Mouse (Mus musculus) liver, embryonic 11.5 days (tissue): ENCODE data around the gene Prdx2. TPM values are rescaled to one million over a fixed set of nuclear protein-coding genes. Genes with fewer than 3 reads are reported as not detected.

ENCODE experiments used
- ATAC-seq: fragments of 200-750 bp; cut with Nextera tagmentation; replicated peaks from 2 replicates; pipeline ENCODE4 v1.8.0; 2017; ENCODE audit warnings: moderate number of reproducible peaks, mild to moderate bottlenecking, moderate TSS enrichment, moderate library complexity; ENCODE audit not compliant: low FRiP score
- DNase-seq: peaks from one replicate; pipeline ENCODE4 v3.0.0-alpha.2; 2017; ENCODE audit warnings: low spot score
- H3K27ac ChIP-seq: fragments of 300-500 bp; sonication (generic); 2 replicates; pipeline ENCODE4 v1.5.1; 2014; ENCODE audit warnings: mild to moderate bottlenecking, low read depth, low read length, control low read depth
- H3K27me3 ChIP-seq: fragments of 300-500 bp; sonication (generic); replicated peaks from 2 replicates; pipeline ENCODE4 v1.6.1; 2014; ENCODE audit warnings: low read length, mixed read lengths; ENCODE audit not compliant: control insufficient read depth, insufficient read depth
- H3K36me3 ChIP-seq: fragments of 300-500 bp; sonication (generic); 2 replicates; pipeline ENCODE4 v1.6.1; 2014; ENCODE audit warnings: mild to moderate bottlenecking, low read length, moderate library complexity, mixed read lengths; ENCODE audit not compliant: control insufficient read depth, insufficient read depth
- H3K4me1 ChIP-seq: fragments of 300-500 bp; sonication (generic); replicated peaks from 2 replicates; pipeline ENCODE4 v1.6.1; 2014; ENCODE audit warnings: low read length, mixed read lengths; ENCODE audit not compliant: control insufficient read depth, insufficient read depth
- H3K4me2 ChIP-seq: fragments of 300-500 bp; sonication (generic); 2 replicates; pipeline ENCODE4 v1.6.1; 2014; ENCODE audit warnings: mild to moderate bottlenecking, control low read depth, moderate library complexity
- H3K4me3 ChIP-seq: fragments of 300-500 bp; sonication (generic); 2 replicates; pipeline ENCODE4 v1.5.1; 2014; ENCODE audit warnings: low read depth, low read length, control low read depth
- H3K9ac ChIP-seq: fragments of 300-500 bp; sonication (generic); 2 replicates; pipeline ENCODE4 v1.6.1; 2014; ENCODE audit warnings: low read depth, low read length, control low read depth
- H3K9me3 ChIP-seq: fragments of 300-500 bp; sonication (generic); 2 replicates; pipeline ENCODE4 v1.6.1; 2016; ENCODE audit warnings: low read length, inconsistent platforms, mixed read lengths; ENCODE audit not compliant: control insufficient read depth
- WGBS: fragments of 180-500 bp; shearing (Covaris S2); extraction: QIAGEN DNeasy Blood & Tissue Kit; methylation state at CpG from one replicate; pipeline ENCODE4 v1.1.7; 2014; 5-methylcytosine and 5-hydroxymethylcytosine counted together
- polyA plus RNA-seq: library from polyadenylated mRNA; unstranded; fragments of >200 nt; fragmentation: Nextera tagmentation; extraction: Ambion mirVana; gene quantifications from 2 replicates; pipeline ENCODE4 v1.2.1, GENCODE M21; 2014

The Prdx2 gene
- polyA plus RNA-seq, 1 experiment from 2014 or later = 1,409 TPM

GRCm38 (mm10) chr8:84980622-84981358 lies 11.4 kb downstream of the Prdx2 start:
- ATAC-seq (no peak), DNase-seq (no peak)
- Histone ChIP-seq H3K9me3 (no peaks in the 10 kb centered on the region), H3K4me3 (peak overlapping the region; percentile 78; the same call in 1 of the 2 replicates), H3K27ac (peak overlapping the region; percentile 59; the same call in 1 of the 2 replicates), H3K9ac (peak overlapping the region; percentile 17), H3K27me3 (no peaks in the 10 kb centered on the region), H3K4me2 (peak overlapping the region; percentile 99), H3K36me3 (no peaks in the 10 kb centered on the region), H3K4me1 (peaks cover 68% of the 10 kb centered on the region)
- 47% methylated on average over 11 of the region's 11 CpGs for WGBS

DNA sequence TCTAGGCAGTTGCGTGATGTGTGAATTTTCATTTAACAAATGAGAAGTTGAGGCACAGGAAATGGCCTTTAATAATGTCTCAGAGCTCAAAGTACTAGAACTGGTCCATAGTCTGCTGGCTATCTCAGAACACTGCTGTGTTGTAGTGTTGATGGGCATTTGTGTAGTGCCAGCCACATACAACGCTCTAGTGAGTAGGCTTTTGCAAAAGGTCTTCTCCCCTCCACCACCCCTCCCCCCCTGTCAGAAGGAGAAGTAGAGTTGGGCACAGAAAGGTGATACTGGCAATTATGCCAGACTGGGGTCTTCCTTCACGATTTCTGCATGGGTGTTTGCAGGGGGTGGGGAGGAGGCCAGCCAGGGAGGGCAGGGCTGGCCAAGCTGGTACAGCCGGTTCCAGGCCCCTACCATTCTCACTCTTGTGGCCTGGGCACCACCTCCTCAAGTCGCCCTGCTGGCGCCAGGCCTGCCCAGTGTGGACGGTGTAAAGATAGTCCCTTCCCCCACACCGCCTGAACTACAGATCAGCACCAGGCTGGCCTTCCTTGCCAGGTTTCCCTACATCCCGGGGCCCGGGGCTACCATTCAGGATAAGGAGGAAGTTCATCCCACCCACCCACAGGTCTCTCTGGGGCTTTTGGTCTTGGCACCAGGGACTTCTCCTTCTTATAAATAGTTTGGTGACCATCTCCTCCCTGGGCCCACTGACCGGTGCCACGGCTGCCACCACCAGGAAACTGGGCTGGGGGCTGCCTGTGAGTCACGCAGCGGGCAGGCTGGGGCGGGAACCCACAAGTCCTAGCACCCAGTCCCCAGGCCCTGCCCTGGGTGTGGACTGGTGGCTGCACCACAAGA lies 12.5 kb downstream of the Prdx2 start:
- peaks cover 72% of the 10 kb centered on the region for H3K4me1 ChIP-seq
- H3K4me3 ChIP-seq = no peak overlapping the region
- H3K4me2 ChIP-seq = peak overlapping the region; percentile 0; the same call in 1 of the 2 replicates
- no peaks in the 10 kb centered on the region for H3K9me3 ChIP-seq
- H3K27ac ChIP-seq = no peak overlapping the region
- no peak overlapping the region for H3K9ac ChIP-seq
- WGBS = 68% methylated on average over 15 of the region's 15 CpGs
- ATAC-seq (no peak), DNase-seq (no peak)
- H3K36me3 ChIP-seq = no peaks in the 10 kb centered on the region
- no peaks in the 10 kb centered on the region for H3K27me3 ChIP-seq

DNA sequence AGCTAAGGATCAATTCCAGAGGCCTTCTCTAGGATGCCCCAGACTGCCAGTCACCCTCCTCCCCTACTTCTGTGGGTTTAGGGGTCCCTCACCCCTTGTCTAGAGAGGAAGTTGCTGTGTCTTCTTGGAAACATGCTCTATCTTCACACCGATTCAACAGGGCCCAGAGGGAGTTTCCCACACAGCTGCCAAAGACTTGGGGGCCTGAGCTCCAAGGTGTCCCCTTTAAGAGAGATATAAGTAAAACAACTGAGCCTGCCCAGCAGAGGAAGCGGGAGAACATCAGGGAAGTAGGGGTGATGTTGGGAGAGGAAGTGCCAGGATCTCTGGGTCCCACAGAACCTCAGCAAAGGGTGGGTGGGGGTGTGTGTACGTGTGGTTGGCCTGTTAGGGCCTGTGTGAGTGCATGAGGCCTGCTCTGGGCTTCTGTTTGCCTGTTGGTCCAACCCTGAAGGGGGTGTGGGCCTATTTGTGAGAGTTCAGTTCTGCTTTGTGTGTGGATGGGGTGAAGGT lies 13.2 kb downstream of the Prdx2 start:
- no peaks in the 10 kb centered on the region for H3K9me3 ChIP-seq
- DNase-seq (no peak), ATAC-seq (no peak)
- WGBS = 43% methylated on average over 3 of the region's 3 CpGs
- H3K4me2 ChIP-seq = peak overlapping the region; percentile 0; the same call in 1 of the 2 replicates
- no peak overlapping the region for H3K9ac ChIP-seq
- H3K4me1 ChIP-seq = peaks cover 70% of the 10 kb centered on the region
- H3K27ac ChIP-seq = 0 out of 2 replicates have a peak overlapping the region, but pooled peaks have one; percentile 17
- H3K4me3 ChIP-seq = no peak overlapping the region
- no peaks in the 10 kb centered on the region for H3K27me3 ChIP-seq
- no peaks in the 10 kb centered on the region for H3K36me3 ChIP-seq

- H3K4me2 ChIP-seq = peak overlapping the region; percentile 92
- no peaks in the 10 kb centered on the region for H3K27me3 ChIP-seq
- WGBS = 13% methylated on average over 16 of the region's 16 CpGs
- H3K9me3 ChIP-seq = no peaks in the 10 kb centered on the region
- no peak for ATAC-seq
- H3K4me1 ChIP-seq = peaks cover 65% of the 10 kb centered on the region
- peak overlapping the region; percentile 77 for H3K9ac ChIP-seq
- DNase-seq = peak; percentile 53
- no peaks in the 10 kb centered on the region for H3K36me3 ChIP-seq
- peak overlapping the region; percentile 79 for H3K27ac ChIP-seq
- peak overlapping the region; percentile 54 for H3K4me3 ChIP-seq
Observed at GRCm38 (mm10) chr8:84984294-84985048, 15.1 kb downstream of the Prdx2 start.

- Histone ChIP-seq H3K9ac (peak overlapping the region; percentile 77), H3K27me3 (no peaks in the 10 kb centered on the region), H3K4me1 (peaks cover 60% of the 10 kb centered on the region), H3K27ac (peak overlapping the region; percentile 85), H3K9me3 (no peaks in the 10 kb centered on the region), H3K4me3 (peak overlapping the region; percentile 54), H3K4me2 (peak overlapping the region; percentile 92), H3K36me3 (no peaks in the 10 kb centered on the region)
- no peak for DNase-seq
- ATAC-seq = no peak
- WGBS = 2% methylated on average over 23 of the region's 23 CpGs
Observed at GRCm38 (mm10) chr8:84985049-84985683, 15.8 kb downstream of the Prdx2 start.

DNA sequence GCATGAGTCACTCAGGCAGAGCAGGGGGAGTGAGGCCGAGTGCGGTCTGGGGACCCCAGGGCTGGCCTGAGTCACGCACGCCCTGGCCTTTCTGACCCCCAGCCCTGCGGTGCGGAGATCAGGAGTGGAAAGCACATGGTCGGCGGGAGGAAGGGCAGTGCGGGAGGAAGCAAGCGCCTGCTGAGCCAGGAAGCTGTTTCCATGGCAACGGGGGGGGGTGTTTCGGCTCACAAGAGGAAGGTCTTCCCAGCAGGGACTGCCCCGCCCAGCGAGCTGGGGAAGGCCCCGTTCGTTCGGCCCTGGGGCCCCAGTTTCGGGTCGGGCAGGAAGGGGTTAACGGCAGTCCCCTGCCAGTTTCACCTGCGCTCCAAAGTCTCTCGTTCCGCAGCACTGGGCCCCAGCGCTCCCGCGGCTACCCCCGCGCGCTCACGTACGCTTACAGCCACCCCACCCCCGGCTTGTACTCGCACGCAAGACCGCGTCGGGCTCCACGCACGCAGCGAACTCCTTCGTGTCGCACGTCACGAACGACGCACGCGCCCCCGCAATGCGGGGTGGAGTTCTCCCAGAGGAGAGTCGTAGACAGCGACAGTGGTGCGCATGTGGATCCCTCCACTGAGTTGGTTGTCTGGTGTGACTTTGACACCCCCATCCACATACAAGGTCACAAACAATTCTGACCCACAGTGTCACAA lies 16.4 kb downstream of the Prdx2 start:
- peaks cover 57% of the 10 kb centered on the region for H3K4me1 ChIP-seq
- H3K36me3 ChIP-seq = no peaks in the 10 kb centered on the region
- H3K4me3 ChIP-seq = peak overlapping the region; percentile 54
- WGBS = under 1% methylated on average over 53 of the region's 53 CpGs
- H3K27me3 ChIP-seq = no peaks in the 10 kb centered on the region
- peak overlapping the region; percentile 85 for H3K27ac ChIP-seq
- ATAC-seq = peak; percentile 39
- H3K9me3 ChIP-seq = no peaks in the 10 kb centered on the region
- peak; percentile 89 for DNase-seq
- peak overlapping the region; percentile 92 for H3K4me2 ChIP-seq
- H3K9ac ChIP-seq = peak overlapping the region; percentile 77

DNA sequence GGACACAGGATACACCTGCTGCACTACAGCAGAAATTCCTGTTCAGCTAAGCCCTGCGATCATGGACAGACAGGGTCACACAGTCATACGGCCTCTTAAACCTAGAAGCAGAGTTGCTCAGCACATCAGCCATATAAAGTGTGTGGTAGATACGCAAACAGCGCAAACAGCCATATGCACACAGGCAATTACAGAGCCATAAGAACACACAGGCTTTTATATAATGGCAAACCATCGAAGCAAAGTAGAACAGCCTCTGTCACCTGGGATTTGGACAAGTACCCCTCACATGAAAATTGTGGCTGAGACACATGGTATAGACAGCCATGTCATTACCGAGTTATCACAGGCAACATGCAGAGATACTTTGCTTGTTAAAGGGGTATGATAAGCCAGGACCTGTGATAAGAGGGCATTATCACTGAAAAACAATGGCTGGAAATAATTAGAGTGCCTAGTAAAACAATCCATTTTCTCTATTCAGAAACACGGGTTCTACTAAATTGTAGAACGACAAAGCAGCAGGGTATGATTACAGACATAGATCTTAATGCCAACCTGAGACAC lies 17.1 kb downstream of the Prdx2 start:
- H3K36me3 ChIP-seq = no peaks in the 10 kb centered on the region
- peak overlapping the region; percentile 54 for H3K4me3 ChIP-seq
- peaks cover 54% of the 10 kb centered on the region for H3K4me1 ChIP-seq
- DNase-seq = no peak
- no peak for ATAC-seq
- peak overlapping the region; percentile 85 for H3K27ac ChIP-seq
- no peaks in the 10 kb centered on the region for H3K9me3 ChIP-seq
- no peaks in the 10 kb centered on the region for H3K27me3 ChIP-seq
- H3K9ac ChIP-seq = peak overlapping the region; percentile 77
- WGBS = 33% methylated on average over 8 of the region's 8 CpGs
- peak overlapping the region; percentile 92 for H3K4me2 ChIP-seq
